Mouse (Mus musculus) kidney, postnatal 0 days (tissue): ENCODE results near the gene Wdr61. TPM values are rescaled to one million over a fixed set of nuclear protein-coding genes. Genes with fewer than 3 reads are reported as not detected.

ENCODE experiments used
- ATAC-seq: fragments of 200-750 bp; cut with Nextera tagmentation; replicated peaks from 2 replicates; pipeline ENCODE4 v1.8.0; 2017; ENCODE audit warnings: low read depth, moderate number of reproducible peaks, moderate TSS enrichment, moderate library complexity; ENCODE audit not compliant: low FRiP score
- DNase-seq: peaks from one replicate; pipeline ENCODE4 v3.0.0-alpha.2; 2016; ENCODE audit warnings: low spot score
- H3K27ac ChIP-seq: fragments of 300-500 bp; sonication (generic); 2 replicates; pipeline ENCODE4 v1.5.1; 2014; ENCODE audit warnings: mild to moderate bottlenecking
- H3K27me3 ChIP-seq: fragments of 300-500 bp; sonication (generic); 2 replicates; pipeline ENCODE4 v1.6.1; 2014; ENCODE audit warnings: low read length, mixed read lengths; ENCODE audit not compliant: insufficient read depth
- H3K36me3 ChIP-seq: fragments of 300-500 bp; sonication (generic); 2 replicates; pipeline ENCODE4 v1.6.1; 2014; ENCODE audit warnings: low read length, mixed read lengths; ENCODE audit not compliant: insufficient read depth
- H3K4me1 ChIP-seq: fragments of 300-500 bp; sonication (generic); replicated peaks from 2 replicates; pipeline ENCODE4 v1.6.1; 2014; ENCODE audit warnings: antibody characterized with exemption, low read length, mixed read lengths; ENCODE audit not compliant: insufficient read depth
- H3K4me2 ChIP-seq: fragments of 300-500 bp; sonication (generic); 2 replicates; pipeline ENCODE4 v1.6.1; 2014; ENCODE audit warnings: mild to moderate bottlenecking, low read length, moderate library complexity, mixed read lengths
- H3K4me3 ChIP-seq: fragments of 300-500 bp; sonication (generic); replicated peaks from 2 replicates; pipeline ENCODE4 v1.5.1; 2014; ENCODE audit warnings: low read depth, low read length
- H3K9ac ChIP-seq: fragments of 300-500 bp; sonication (generic); 2 replicates; pipeline ENCODE4 v1.6.1; 2014; ENCODE audit warnings: low read depth, low read length
- H3K9me3 ChIP-seq: fragments of 300-500 bp; sonication (generic); replicated peaks from 2 replicates; pipeline ENCODE4 v1.6.1; 2016; ENCODE audit warnings: low read length, inconsistent platforms, mixed read lengths
- CTCF ChIP-seq: IDR thresholded peaks from 2 replicates; pipeline ENCODE4 v1.5.1; 2016; ENCODE audit warnings: antibody characterized with exemption, low read depth, mild to moderate bottlenecking, moderate library complexity
- WGBS: fragments of 180-500 bp; shearing (Covaris S2); extraction: QIAGEN DNeasy Blood & Tissue Kit; methylation state at CpG from one replicate; pipeline ENCODE4 v1.1.7; 2014; 5-methylcytosine and 5-hydroxymethylcytosine counted together
- polyA plus RNA-seq: library from polyadenylated mRNA; unstranded; fragments of >200 nt; fragmentation: Nextera tagmentation; extraction: Ambion mirVana; gene quantifications from 2 replicates; pipeline ENCODE4 v1.2.1, GENCODE M21; 2015

Wdr61 gene
- polyA plus RNA-seq, 1 experiment from 2014 or later: 166 TPM

DNA sequence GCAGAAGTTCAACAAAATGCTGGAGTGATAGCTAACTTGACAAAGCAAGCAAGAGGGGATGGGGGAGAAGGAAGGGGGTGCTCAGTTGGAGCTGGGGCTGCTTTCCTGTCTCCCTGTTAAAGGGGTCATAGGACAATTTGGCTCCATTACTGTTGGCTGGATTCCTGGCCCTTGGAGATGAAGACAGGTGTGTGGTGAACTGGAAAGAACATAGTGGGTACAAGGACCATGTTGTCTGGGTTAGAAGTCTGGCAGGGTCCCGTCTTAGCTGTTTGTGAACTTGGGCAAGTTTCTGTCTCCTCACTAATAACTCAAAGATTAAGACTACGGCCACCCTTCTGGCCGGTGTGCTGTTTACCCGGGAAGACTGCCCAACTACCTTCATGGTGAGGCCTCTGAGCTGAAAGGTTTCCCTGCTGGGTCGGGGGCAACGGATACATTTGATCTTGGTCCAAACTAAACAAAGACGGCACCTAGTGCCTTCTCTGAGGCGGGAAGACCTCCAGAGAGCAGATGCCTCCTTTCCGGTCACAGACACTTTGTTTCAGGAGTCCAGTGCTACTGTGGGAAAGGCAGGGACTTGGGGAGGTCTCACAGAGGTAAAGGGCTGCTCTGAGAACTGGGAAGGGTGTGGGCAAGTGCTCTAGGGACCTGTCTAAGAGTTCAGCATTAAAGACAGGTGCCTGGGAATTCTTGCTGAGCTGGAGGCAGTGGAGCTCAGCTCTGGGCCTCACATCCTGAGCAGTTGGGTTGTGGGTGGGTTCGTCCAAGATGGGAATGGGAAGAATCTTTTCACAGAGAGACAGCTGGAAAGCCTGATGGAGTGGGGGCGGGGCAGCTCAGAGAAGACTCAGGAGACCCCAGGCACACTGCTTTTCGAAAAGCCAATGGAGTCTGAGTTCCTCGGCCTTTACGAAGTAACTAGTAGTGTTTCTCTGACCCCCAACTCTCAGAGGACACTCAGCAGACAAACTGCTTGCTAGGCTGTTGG is 46.8 kb downstream of the Wdr61 start:
- H3K27me3 ChIP-seq: 0 out of 2 replicates have a peak, but pooled peaks cover 2% of the 10 kb centered on the region
- H3K27ac ChIP-seq: no peak overlapping the region
- no peak overlapping the region for H3K9ac ChIP-seq
- no peaks in the 10 kb centered on the region for H3K4me1 ChIP-seq
- TF ChIP-seq CTCF: no peak
- no peak for ATAC-seq
- no peaks in the 10 kb centered on the region for H3K36me3 ChIP-seq
- no peaks in the 10 kb centered on the region for H3K9me3 ChIP-seq
- DNase-seq: no peak
- H3K4me3 ChIP-seq: no peak overlapping the region
- WGBS: 48% methylated on average over 14 of the region's 14 CpGs
- H3K4me2 ChIP-seq: no peak overlapping the region

DNA sequence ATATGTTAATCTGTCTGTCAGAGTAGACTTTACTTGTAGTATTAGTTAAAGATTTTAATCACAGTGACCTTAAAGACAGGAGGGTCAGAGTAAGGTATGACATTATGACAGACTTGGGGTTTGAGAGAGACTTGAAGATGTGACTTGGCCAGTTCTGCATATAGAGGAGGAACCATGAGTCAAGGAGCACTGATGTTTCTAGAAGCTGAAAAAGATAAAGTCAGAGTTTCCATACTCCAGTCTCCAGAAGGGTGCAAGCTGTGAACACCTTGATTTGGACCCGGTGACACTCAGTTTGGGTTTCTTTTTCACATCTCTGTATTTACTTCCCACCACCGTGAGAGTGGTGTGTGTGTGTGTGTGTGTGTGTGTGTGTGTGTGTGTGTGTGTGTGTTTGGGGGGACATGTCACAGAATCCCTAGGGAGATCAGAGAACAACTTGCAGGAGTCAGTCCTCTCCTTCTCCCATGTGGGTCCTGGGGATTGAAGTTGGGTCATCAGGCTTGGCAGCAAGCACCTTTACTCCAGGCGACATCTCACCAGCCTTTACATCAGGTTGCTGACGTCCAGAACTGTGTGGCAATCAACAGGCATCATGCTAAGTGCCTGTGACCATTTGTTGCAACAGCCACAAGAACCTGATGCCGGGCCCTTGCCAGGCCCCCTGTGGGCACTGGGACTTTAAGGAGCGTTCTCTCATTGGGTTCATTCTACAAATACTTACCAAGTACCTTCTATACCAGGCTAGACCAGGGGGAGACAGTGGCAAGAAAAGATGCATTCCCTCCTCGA is 50.3 kb downstream of the Wdr61 start:
- WGBS: 75% methylated on average over 7 of the region's 7 CpGs
- Histone ChIP-seq H3K4me2 (no peak overlapping the region), H3K36me3 (no peaks in the 10 kb centered on the region), H3K27ac (no peak overlapping the region), H3K9me3 (no peaks in the 10 kb centered on the region), H3K9ac (no peak overlapping the region), H3K27me3 (no peaks in the 10 kb centered on the region), H3K4me3 (no peak overlapping the region), H3K4me1 (no peaks in the 10 kb centered on the region)
- no peak for TF ChIP-seq CTCF
- no peak for ATAC-seq
- DNase-seq: no peak

DNA sequence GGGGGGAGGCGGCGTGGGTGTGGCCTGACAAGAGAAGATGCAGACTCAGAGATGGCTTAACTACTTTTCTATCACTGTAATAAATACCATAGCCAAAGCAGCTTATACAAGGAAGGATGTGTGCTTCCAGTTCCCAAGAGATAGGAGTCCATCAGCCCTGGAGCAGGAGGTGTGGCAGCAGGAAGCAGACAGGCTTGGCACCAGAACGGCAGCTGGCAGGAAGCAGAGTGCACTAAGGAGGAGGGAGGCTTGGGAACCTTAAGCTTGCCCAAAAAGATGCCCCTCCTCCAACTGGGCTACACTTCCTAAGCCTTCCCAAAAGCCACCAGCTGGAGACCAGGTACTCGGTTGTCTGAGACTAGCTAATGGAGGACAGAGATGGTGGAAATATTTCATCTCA is 51.5 kb downstream of the Wdr61 start:
- WGBS: 55% methylated on average over 2 of the region's 4 CpGs
- Histone ChIP-seq H3K36me3 (no peaks in the 10 kb centered on the region), H3K9me3 (no peaks in the 10 kb centered on the region), H3K9ac (no peak overlapping the region), H3K4me3 (no peak overlapping the region), H3K27ac (no peak overlapping the region), H3K4me1 (no peaks in the 10 kb centered on the region), H3K4me2 (no peak overlapping the region), H3K27me3 (no peaks in the 10 kb centered on the region)
- no peak for TF ChIP-seq CTCF
- DNase-seq: no peak
- no peak for ATAC-seq

DNA sequence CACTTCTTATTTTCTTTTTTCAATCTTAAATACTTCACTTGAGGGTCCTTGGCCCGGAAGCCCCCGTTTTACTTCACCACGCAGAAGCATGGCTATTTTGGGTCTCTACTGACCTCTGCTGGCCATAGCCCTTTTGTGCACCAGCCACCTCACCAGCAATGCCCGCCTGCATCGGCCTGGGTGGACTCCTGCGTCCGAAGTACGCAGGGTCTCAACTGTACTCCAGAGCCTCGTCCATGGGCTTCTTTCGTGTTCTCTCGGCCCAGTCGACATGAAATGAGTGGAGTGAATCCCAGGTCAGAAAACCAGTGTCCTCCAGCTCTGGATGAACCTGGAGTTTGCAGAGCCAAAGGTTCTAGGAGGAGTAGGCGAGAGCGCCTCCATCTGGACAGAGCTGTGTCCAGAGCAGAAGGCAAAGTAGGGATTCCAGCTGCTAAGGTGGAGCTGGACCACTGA is 57.8 kb downstream of the Wdr61 start:
- Histone ChIP-seq H3K27me3 (no peaks in the 10 kb centered on the region), H3K36me3 (no peaks in the 10 kb centered on the region), H3K4me2 (peak overlapping the region; percentile 62), H3K27ac (no peak overlapping the region), H3K4me3 (peak overlapping the region; percentile 26; the same call in 1 of the 2 replicates), H3K4me1 (no peaks in the 10 kb centered on the region), H3K9me3 (no peaks in the 10 kb centered on the region), H3K9ac (0 out of 2 replicates have a peak overlapping the region, but pooled peaks have one; percentile 38)
- 1% methylated on average over 14 of the region's 14 CpGs for WGBS
- peak; percentile 80 for DNase-seq
- peak; percentile 86 for TF ChIP-seq CTCF
- ATAC-seq: peak; percentile 74

DNA sequence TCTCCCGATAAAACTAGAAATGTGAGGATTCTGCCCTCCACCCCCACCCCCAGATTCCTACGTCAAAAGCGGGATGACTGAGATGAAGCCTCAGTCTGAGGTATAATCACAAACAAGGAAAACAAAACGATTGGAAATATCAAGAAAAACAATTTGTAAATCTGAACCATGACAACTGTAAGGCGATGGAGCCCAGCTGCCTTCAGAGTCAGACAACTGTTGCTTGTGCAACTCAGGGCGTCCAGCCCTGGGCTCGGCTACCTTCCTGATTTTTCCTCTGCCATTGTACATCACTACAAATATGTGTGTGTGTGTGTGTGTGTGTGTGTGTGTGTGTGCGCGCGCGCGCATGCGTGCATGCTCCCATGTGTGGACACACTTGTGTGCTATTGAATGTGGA is 60.4 kb downstream of the Wdr61 start:
- ATAC-seq (no peak), DNase-seq (no peak)
- Histone ChIP-seq H3K27ac (no peak overlapping the region), H3K4me1 (no peaks in the 10 kb centered on the region), H3K9me3 (no peaks in the 10 kb centered on the region), H3K4me3 (no peak overlapping the region), H3K4me2 (no peak overlapping the region), H3K27me3 (no peaks in the 10 kb centered on the region), H3K9ac (no peak overlapping the region), H3K36me3 (no peaks in the 10 kb centered on the region)
- no peak for TF ChIP-seq CTCF
- 90% methylated on average over 13 of the region's 13 CpGs for WGBS

DNA sequence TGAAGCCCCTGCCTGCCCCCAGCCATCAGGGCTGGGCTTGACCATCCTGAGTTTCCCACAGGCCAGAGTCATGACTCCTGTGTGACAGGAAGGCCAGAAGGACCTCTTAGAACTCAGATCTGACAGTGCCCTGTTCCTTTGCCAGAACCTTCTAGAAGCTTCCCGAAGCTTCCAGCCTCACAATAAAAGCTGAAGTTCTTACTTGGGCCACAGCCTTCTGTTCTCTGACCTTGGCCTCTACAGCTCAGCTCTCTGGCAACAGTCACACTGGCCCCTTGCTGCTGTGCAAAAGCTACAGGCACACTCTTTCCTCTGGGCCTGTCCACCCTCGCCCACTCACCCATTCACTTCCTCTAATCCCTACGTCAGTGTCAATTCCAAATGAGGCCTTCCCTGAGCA is 62.4 kb downstream of the Wdr61 start:
- ATAC-seq (no peak), DNase-seq (no peak)
- H3K27me3 ChIP-seq: no peaks in the 10 kb centered on the region
- no peak overlapping the region for H3K9ac ChIP-seq
- WGBS: 67% methylated on average over 3 of the region's 3 CpGs
- TF ChIP-seq CTCF: no peak
- H3K4me3 ChIP-seq: no peak overlapping the region
- H3K4me2 ChIP-seq: no peak overlapping the region
- no peaks in the 10 kb centered on the region for H3K4me1 ChIP-seq
- no peaks in the 10 kb centered on the region for H3K36me3 ChIP-seq
- no peak overlapping the region for H3K27ac ChIP-seq
- no peaks in the 10 kb centered on the region for H3K9me3 ChIP-seq
